Mouse (Mus musculus) spleen, adult 2 months (tissue): ENCODE data around the gene Gpr183. TPM values are rescaled to one million over a fixed set of nuclear protein-coding genes. Genes with fewer than 3 reads are reported as not detected.

Experiments used
- DNase-seq, 2 experiments: peaks; one replicate each; pipeline versions ENCODE4 v3.0.0 to v3.0.0-alpha.2; 2012 to 2021; ENCODE audit warnings: low spot score in 2 of 2, low read depth in 1 of 2
- H3K27ac ChIP-seq: fragments of 200-500 bp; 2 replicates; pipeline ENCODE4 v1.5.1; 2012; ENCODE audit warnings: low read length, inconsistent platforms; ENCODE audit not compliant: insufficient read depth
- H3K27me3 ChIP-seq: fragments of 200-500 bp; 2 replicates; pipeline ENCODE4 v1.6.1; 2012; ENCODE audit warnings: mild to moderate bottlenecking, moderate library complexity, low read length, inconsistent platforms; ENCODE audit not compliant: control insufficient read depth, insufficient read depth
- H3K36me3 ChIP-seq: fragments of 200-500 bp; 2 replicates; pipeline ENCODE4 v1.6.1; 2012; ENCODE audit warnings: mild to moderate bottlenecking, low read length, inconsistent platforms; ENCODE audit not compliant: control insufficient read depth, insufficient read depth
- H3K4me1 ChIP-seq: fragments of 200-500 bp; 2 replicates; pipeline ENCODE4 v1.6.1; 2011; ENCODE audit warnings: inconsistent platforms; ENCODE audit not compliant: control insufficient read depth, insufficient read depth, insufficient read length
- H3K4me3 ChIP-seq: fragments of 200-500 bp; 2 replicates; pipeline ENCODE4 v1.5.1; 2011; ENCODE audit warnings: mild to moderate bottlenecking, inconsistent platforms; ENCODE audit not compliant: insufficient read depth, insufficient read length; ENCODE audit errors: extremely low read depth
- CTCF ChIP-seq: fragments of 200-500 bp; IDR thresholded peaks from 2 replicates; pipeline ENCODE4 v1.5.1; 2011; ENCODE audit warnings: mild to moderate bottlenecking, inconsistent platforms; ENCODE audit not compliant: insufficient read depth, insufficient read length, insufficient replicate concordance; ENCODE audit errors: extremely low read depth
- POLR2A ChIP-seq: fragments of 200-500 bp; IDR thresholded peaks from 2 replicates; pipeline ENCODE4 v1.6.1; 2011; ENCODE audit warnings: low read depth, low read length, inconsistent platforms
- WGBS: fragments of 180-500 bp; shearing (Covaris S2); methylation state at CpG from one replicate; pipeline ENCODE4 v1.1.7; 2018; 5-methylcytosine and 5-hydroxymethylcytosine counted together
- polyA plus RNA-seq: library from polyadenylated mRNA; depleted of rRNA; stranded (reverse); fragments of >200 nt; gene quantifications from 2 replicates; pipeline ENCODE4 v1.2.3, GENCODE M21; 2012

Gene Gpr183
- polyA plus RNA-seq, 1 experiment: 19.3 TPM

GRCm38 (mm10) chr14:121989869-121990268 is 24.9 kb upstream of the Gpr183 start:
- no peak overlapping the region for H3K27ac ChIP-seq
- no peaks in the 10 kb centered on the region for H3K36me3 ChIP-seq
- H3K27me3 ChIP-seq: no peaks in the 10 kb centered on the region
- no peak overlapping the region for H3K4me3 ChIP-seq
- H3K4me1 ChIP-seq: peaks cover 32% of the 10 kb centered on the region; the same call in 1 of the 2 replicates
- no peak for TF ChIP-seq CTCF
- no peak for TF ChIP-seq POLR2A
- WGBS: 95% methylated on average over 3 of the region's 3 CpGs
- DNase-seq: no peak

DNA sequence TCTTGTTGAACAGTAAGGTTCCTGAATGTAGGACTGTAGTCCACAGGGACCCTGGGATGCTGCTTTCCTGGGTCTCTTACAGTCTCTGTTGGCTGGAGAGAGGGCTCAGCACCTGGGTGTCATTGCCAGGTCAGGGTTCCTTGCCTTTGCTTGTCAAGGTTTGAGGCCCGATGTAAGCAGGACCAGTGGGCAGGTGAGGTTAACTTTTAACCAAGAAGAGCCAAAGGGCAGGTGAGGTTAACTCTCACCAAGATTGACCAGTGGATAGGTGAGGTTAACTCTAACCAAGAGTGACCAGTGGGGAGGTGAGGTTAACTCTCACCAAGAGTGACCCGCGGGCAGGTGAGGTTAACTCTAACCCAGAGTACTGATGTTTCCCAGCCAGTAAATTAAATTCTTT is 24.3 kb upstream of the Gpr183 start:
- 97% methylated on average over 3 of the region's 3 CpGs for WGBS
- Histone ChIP-seq H3K27me3 (no peaks in the 10 kb centered on the region), H3K4me1 (peaks cover 30% of the 10 kb centered on the region; the same call in 1 of the 2 replicates), H3K4me3 (no peak overlapping the region), H3K36me3 (no peaks in the 10 kb centered on the region), H3K27ac (no peak overlapping the region)
- DNase-seq: no peak
- no peak for TF ChIP-seq CTCF
- no peak for TF ChIP-seq POLR2A

DNA sequence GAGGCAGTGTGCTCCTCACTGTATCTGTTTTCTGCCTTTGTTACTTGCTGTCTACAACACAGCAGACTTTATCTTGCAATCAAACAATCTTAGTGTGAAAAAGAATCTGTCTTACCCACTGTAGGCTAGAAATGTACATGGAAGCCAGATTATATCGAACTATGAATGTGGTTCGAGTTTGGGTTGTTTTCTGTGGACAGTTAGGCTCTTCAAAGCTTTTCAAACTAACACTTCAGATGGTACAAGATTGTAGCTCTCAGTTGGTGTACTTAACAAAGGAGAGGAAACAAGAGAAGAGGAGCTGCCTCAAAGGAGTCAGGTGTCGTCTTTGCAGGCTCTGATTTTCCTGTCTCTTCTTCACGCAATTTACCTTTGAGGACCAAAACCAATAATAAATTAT is 22.7 kb upstream of the Gpr183 start:
- 72% methylated on average over 4 of the region's 4 CpGs for WGBS
- Histone ChIP-seq H3K36me3 (no peaks in the 10 kb centered on the region), H3K27me3 (no peaks in the 10 kb centered on the region), H3K27ac (peak overlapping the region; percentile 47), H3K4me1 (peaks cover 27% of the 10 kb centered on the region; the same call in 1 of the 2 replicates), H3K4me3 (no peak overlapping the region)
- TF ChIP-seq CTCF (no peak), POLR2A (no peak)
- no peak for DNase-seq

DNA sequence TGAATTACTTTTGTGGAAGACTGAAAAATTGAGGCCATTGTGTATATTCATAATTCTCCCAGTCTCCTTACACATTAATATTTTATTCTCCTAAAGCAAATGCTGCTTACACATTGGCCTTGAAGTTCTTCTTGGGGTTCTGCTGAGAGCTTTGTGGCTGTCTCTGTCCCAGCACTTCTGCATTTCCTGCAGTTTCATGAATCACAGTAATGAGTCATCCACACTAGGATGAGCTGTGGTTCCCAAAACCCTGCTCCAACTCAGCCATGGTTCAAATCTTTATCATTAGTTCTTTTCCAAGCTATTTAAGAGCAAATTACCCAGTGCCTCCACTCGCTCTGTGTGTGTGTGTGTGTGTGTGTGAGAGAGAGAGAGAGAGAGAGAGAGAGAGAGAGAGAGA is 22.3 kb upstream of the Gpr183 start:
- WGBS: 71% methylated on average over 1 of the region's 1 CpGs
- no peak for DNase-seq
- Histone ChIP-seq H3K4me3 (no peak overlapping the region), H3K27me3 (no peaks in the 10 kb centered on the region), H3K27ac (peak overlapping the region; percentile 47), H3K4me1 (peaks cover 26% of the 10 kb centered on the region), H3K36me3 (no peaks in the 10 kb centered on the region)
- no peak for TF ChIP-seq POLR2A
- TF ChIP-seq CTCF: no peak

DNA sequence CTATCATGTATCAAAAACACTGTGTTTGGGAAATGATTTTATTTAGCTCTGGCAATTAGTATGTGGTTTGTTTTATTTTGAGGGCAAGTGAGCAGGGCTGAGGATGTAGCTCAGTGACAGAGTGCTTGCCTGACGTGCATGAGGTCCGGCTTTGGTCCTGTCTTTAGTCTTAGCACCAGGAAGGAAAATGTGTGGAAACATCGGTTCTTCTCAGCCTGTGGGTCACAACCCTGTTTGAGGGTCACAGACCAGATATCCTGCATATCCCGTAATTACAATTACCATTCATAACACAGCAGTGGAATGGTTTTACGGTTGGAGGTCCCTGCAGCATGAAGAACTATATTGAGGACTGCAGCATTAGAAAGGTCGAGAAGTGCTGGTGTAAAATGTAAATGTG is 21.0 kb upstream of the Gpr183 start:
- Histone ChIP-seq H3K27ac (peak overlapping the region; percentile 33; the same call in 1 of the 2 replicates), H3K27me3 (no peaks in the 10 kb centered on the region), H3K4me1 (peaks cover 19% of the 10 kb centered on the region), H3K36me3 (0 out of 2 replicates have a peak, but pooled peaks cover 1% of the 10 kb centered on the region), H3K4me3 (no peak overlapping the region)
- no peak for DNase-seq
- TF ChIP-seq POLR2A (no peak), CTCF (no peak)
- 73% methylated on average over 6 of the region's 6 CpGs for WGBS

DNA sequence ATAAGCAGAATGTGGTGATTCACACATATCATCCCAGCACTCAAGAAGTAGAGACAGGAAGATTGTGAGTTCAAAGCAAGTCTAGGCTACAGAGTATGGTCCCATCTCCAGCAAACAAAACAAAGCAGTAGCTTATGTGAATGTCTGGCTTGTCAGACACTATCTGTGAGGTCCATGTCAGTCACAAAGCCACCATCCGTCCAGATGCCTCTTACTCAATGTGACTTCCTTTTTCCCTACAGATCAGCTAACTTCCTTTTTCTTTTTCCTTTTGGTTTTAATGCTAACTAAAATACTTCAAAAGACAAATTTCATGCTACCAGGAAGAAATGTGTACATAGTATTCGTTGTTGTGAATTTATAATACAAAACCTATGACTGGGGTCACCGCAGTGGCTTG is 20.5 kb upstream of the Gpr183 start:
- Histone ChIP-seq H3K27ac (no peak overlapping the region), H3K4me3 (no peak overlapping the region), H3K27me3 (no peaks in the 10 kb centered on the region), H3K36me3 (0 out of 2 replicates have a peak, but pooled peaks cover 1% of the 10 kb centered on the region), H3K4me1 (peaks cover 19% of the 10 kb centered on the region)
- WGBS: 21% methylated on average over 3 of the region's 3 CpGs
- TF ChIP-seq POLR2A: no peak
- DNase-seq: no peak

GRCm38 (mm10) chr14:121983009-121983933 is 18.3 kb upstream of the Gpr183 start:
- H3K27ac ChIP-seq: no peak overlapping the region
- no peak overlapping the region for H3K4me3 ChIP-seq
- H3K36me3 ChIP-seq: 0 out of 2 replicates have a peak, but pooled peaks cover 1% of the 10 kb centered on the region
- 49% methylated on average over 8 of the region's 8 CpGs for WGBS
- H3K4me1 ChIP-seq: peaks cover 16% of the 10 kb centered on the region
- H3K27me3 ChIP-seq: no peaks in the 10 kb centered on the region
- TF ChIP-seq CTCF (no peak), POLR2A (no peak)
- DNase-seq: no peak
